In genomic region chr7:4658128-4658907, GRCm38 (mm10) we compare ENCODE assay signal across 9 mouse cellular contexts. TPM values are rescaled to one million over a fixed set of nuclear protein-coding genes. Genes with fewer than 3 reads are reported as not detected.
A peak's percentile ranks its signal among the peaks of the same experiment; 100 is the strongest.
DNase-seq lines count a peak whose midpoint lies in the region; ATAC-seq and TF ChIP-seq lines count a peak whose summit lies in the region.
"Had no signal": no experiment of that assay in that cellular context is flagged by ENCODE, and none has a peak within 500 bp of the region (broad histone marks: within the 10 kb centered on the region; RNA-seq: fewer than 3 reads in every experiment).

No protein-coding gene starts in this region.

- ATAC-seq in limb, embryonic 15.5 days (ENCODE audit: insufficient number of reproducible peaks, low FRiP score, low TSS enrichment, low read depth) = peak; percentile 74
- ATAC-seq in neural tube, embryonic 13.5 days (ENCODE audit: low read depth) = peak; percentile 83

- peak overlapping the region; percentile 94 for H3K4me3 ChIP-seq in E14TG2a.4 (replicated peaks; ENCODE audit: low read length)
- peak overlapping the region; percentile 82 for H3K4me3 ChIP-seq in limb, embryonic 15.5 days
- H3K4me3 ChIP-seq in neural tube, embryonic 13.5 days = peak overlapping the region; percentile 90

- H3K27me3 ChIP-seq in E14TG2a.4 (ENCODE audit: insufficient read depth, low read length) = no peaks in the 10 kb centered on the region
- H3K27me3 ChIP-seq in limb, embryonic 15.5 days = no peaks in the 10 kb centered on the region
- no peaks in the 10 kb centered on the region for H3K27me3 ChIP-seq in neural tube, embryonic 13.5 days

- DNase-seq in heart, adult 11 months = peak; percentile 94
- no peak for DNase-seq in heart, postnatal 25 days (ENCODE audit: low spot score)
- peak; percentile 77 for DNase-seq in embryo, embryonic 11 days
- DNase-seq in heart, postnatal 4 days = peak; percentile 55
- no peak for DNase-seq in layer of hippocampus, adult 18-20 months (ENCODE audit: low spot score in 2 of 2)

- H3K9me3 ChIP-seq in E14TG2a.4 (ENCODE audit: low read length) = no peaks in the 10 kb centered on the region
- no peaks in the 10 kb centered on the region for H3K9me3 ChIP-seq in limb, embryonic 15.5 days
- no peaks in the 10 kb centered on the region for H3K9me3 ChIP-seq in neural tube, embryonic 13.5 days

- H3K4me2 ChIP-seq in limb, embryonic 15.5 days = peak overlapping the region; percentile 78
- peak overlapping the region; percentile 98 for H3K4me2 ChIP-seq in neural tube, embryonic 13.5 days

- H3K4me1 ChIP-seq in E14TG2a.4 (replicated peaks; ENCODE audit: low read depth, low read length) = peaks cover 82% of the 10 kb centered on the region
- peaks cover 41% of the 10 kb centered on the region for H3K4me1 ChIP-seq in limb, embryonic 15.5 days
- H3K4me1 ChIP-seq in neural tube, embryonic 13.5 days (replicated peaks) = peaks cover 61% of the 10 kb centered on the region

- H3K27ac ChIP-seq in limb, embryonic 15.5 days = peak overlapping the region; percentile 97
- H3K27ac ChIP-seq in neural tube, embryonic 13.5 days (replicated peaks) = peak overlapping the region; percentile 97

- peak overlapping the region; percentile 92 for H3K9ac ChIP-seq in limb, embryonic 15.5 days
- peak overlapping the region; percentile 96 for H3K9ac ChIP-seq in neural tube, embryonic 13.5 days

- WGBS in limb, embryonic 15.5 days = under 1% methylated on average over 76 of the region's 78 CpGs
- WGBS in neural tube, embryonic 13.5 days = under 1% methylated on average over 74 of the region's 78 CpGs

- intact Hi-C loops in heart, postnatal 25 days (cut with DNase I) = loop anchor here (2.0 to 10.0 kb wide), 4 partner anchors 26 to 954 kb away; partner anchors contain the start of genes Hspbp1, Rps9 and Ube2s

- no peak for TF ChIP-seq CTCF in E14TG2a.4 (conservative IDR thresholded peaks at IDR 0.05; ENCODE audit: low read length)

- H3K36me3 ChIP-seq in E14TG2a.4 (ENCODE audit: insufficient read depth, low read length) = peaks cover 55% of the 10 kb centered on the region
- H3K36me3 ChIP-seq in limb, embryonic 15.5 days = peaks cover 7% of the 10 kb centered on the region
- peaks cover 13% of the 10 kb centered on the region for H3K36me3 ChIP-seq in neural tube, embryonic 13.5 days

RNA-seq across cellular contexts. Expression of gene Ppp6r1, which starts 0.5 kb away (rescaled TPM):
- 10 to 100 TPM; 74.9 to 76.3 TPM for total RNA-seq in heart, postnatal 25 days (2021)
- 10 to 100 TPM; 79.1 to 81.3 TPM for total RNA-seq in heart, postnatal 4 days (2021)
- 6.4 and 7.0 TPM in 2 replicates for polyA plus RNA-seq in limb, embryonic 15.5 days (2015; fragmentation: Nextera tagmentation; extraction: Ambion mirVana)
- 10.3 TPM in 2 replicates for polyA plus RNA-seq in neural tube, embryonic 13.5 days (2015; fragmentation: Nextera tagmentation; extraction: Ambion mirVana)
- total RNA-seq in layer of hippocampus, adult 18-20 months (2021) = 100 to 1,000 TPM; 127 TPM

RNA-seq across cellular contexts. Expression of gene Hspbp1, which starts 26.6 kb away (rescaled TPM):
- total RNA-seq in heart, postnatal 25 days (2021) = 10 to 100 TPM; 32.1 to 33.3 TPM
- total RNA-seq in heart, postnatal 4 days (2021) = 10 to 100 TPM; 51.5 to 54.7 TPM
- 81.3 and 85.8 TPM in 2 replicates for polyA plus RNA-seq in limb, embryonic 15.5 days (2015; fragmentation: Nextera tagmentation; extraction: Ambion mirVana)
- 121 and 136 TPM in 2 replicates for polyA plus RNA-seq in neural tube, embryonic 13.5 days (2015; fragmentation: Nextera tagmentation; extraction: Ambion mirVana)
- total RNA-seq in layer of hippocampus, adult 18-20 months (2021) = 10 to 100 TPM; 82.7 to 92.4 TPM

RNA-seq across cellular contexts. Expression of gene Tmem86b, which starts 27.1 kb away (rescaled TPM):
- 1 to 10 TPM; 4.9 to 6.4 TPM for total RNA-seq in heart, postnatal 25 days (2021)
- total RNA-seq in heart, postnatal 4 days (2021) = 1 to 10 TPM; 6.6 to 8.5 TPM
- 0.52 and 0.99 TPM in 2 replicates for polyA plus RNA-seq in limb, embryonic 15.5 days (2015; fragmentation: Nextera tagmentation; extraction: Ambion mirVana)
- polyA plus RNA-seq in neural tube, embryonic 13.5 days (2015; fragmentation: Nextera tagmentation; extraction: Ambion mirVana) = 2.4 and 3.5 TPM in 2 replicates
- total RNA-seq in layer of hippocampus, adult 18-20 months (2021) = 10 to 100 TPM; 15.1 to 15.9 TPM

RNA-seq across cellular contexts. Expression of gene Brsk1, which starts 32.1 kb away (rescaled TPM):
- total RNA-seq in heart, postnatal 25 days (2021) = 1 to 10 TPM; 1.1 to 1.3 TPM
- 1 to 10 TPM; 4.1 to 5.9 TPM for total RNA-seq in heart, postnatal 4 days (2021)
- polyA plus RNA-seq in limb, embryonic 15.5 days (2015; fragmentation: Nextera tagmentation; extraction: Ambion mirVana) = 1.00 and 1.2 TPM in 2 replicates
- polyA plus RNA-seq in neural tube, embryonic 13.5 days (2015; fragmentation: Nextera tagmentation; extraction: Ambion mirVana) = 5.9 and 6.2 TPM in 2 replicates
- 100 to 1,000 TPM; 368 to 369 TPM for total RNA-seq in layer of hippocampus, adult 18-20 months (2021)

RNA-seq across cellular contexts. Expression of gene Ptprh, which starts 54.5 kb away (rescaled TPM):
- total RNA-seq in heart, postnatal 25 days (2021) = not detected
- total RNA-seq in heart, postnatal 4 days (2021) = not detected
- not detected in 2 replicates for polyA plus RNA-seq in limb, embryonic 15.5 days (2015; fragmentation: Nextera tagmentation; extraction: Ambion mirVana)
- polyA plus RNA-seq in neural tube, embryonic 13.5 days (2015; fragmentation: Nextera tagmentation; extraction: Ambion mirVana) = 0.26 and 0.31 TPM in 2 replicates
- under 1 TPM; 0.38 to 0.50 TPM for total RNA-seq in layer of hippocampus, adult 18-20 months (2021)
- total RNA-seq: heart, adult 18-20 months had no signal

Comparison
In these comparisons a context has a peak if more than half of its experiments do, and no peak if none do; other contexts are left out.
1. DNase-seq: peak in heart, adult 11 months (single experiment), embryo, embryonic 11 days (single experiment) and heart, postnatal 4 days (single experiment); none in heart, postnatal 25 days (single experiment) and layer of hippocampus, adult 18-20 months (0 of 2).
2. Peak in every context shown above with its lines, with median percentiles within 50 percentile points of each other: H3K4me3 ChIP-seq.